8 mouse cellular contexts compared by ENCODE assay signal in genomic region chr13:43616551-43616950, GRCm38 (mm10). TPM values are rescaled to one million over a fixed set of nuclear protein-coding genes. Genes with fewer than 3 reads are reported as not detected.
A peak's percentile ranks its signal among the peaks of the same experiment; 100 is the strongest.
DNase-seq lines count a peak whose midpoint lies in the region; ATAC-seq and TF ChIP-seq lines count a peak whose summit lies in the region.

No protein-coding gene starts in this region.

- ATAC-seq in heart, embryonic 12.5 days (ENCODE audit: insufficient number of reproducible peaks, low FRiP score) = no peak
- no peak for ATAC-seq in hindbrain, embryonic 11.5 days (ENCODE audit: low FRiP score)
- no peak for ATAC-seq in midbrain, embryonic 12.5 days (ENCODE audit: low FRiP score, low read depth)
- ATAC-seq in CD4-positive, CD25-positive, alpha-beta regulatory T cell, adult 4 months = no peak

- H3K4me2 ChIP-seq in heart, embryonic 12.5 days = peak overlapping the region; percentile 79
- H3K4me2 ChIP-seq in hindbrain, embryonic 11.5 days (replicated peaks; ENCODE audit: low read depth, low read length) = peak overlapping the region; percentile 89
- peak overlapping the region; percentile 83 for H3K4me2 ChIP-seq in midbrain, embryonic 12.5 days (replicated peaks)

- TF ChIP-seq POLR2A in cerebellum, adult 2 months (IDR thresholded peaks at IDR 0.05; ENCODE audit: borderline replicate concordance, insufficient read depth, low read length) = peak; percentile 40; the same call in 1 of the 2 replicates

- peak overlapping the region; percentile 63 for H3K4me3 ChIP-seq in heart, embryonic 12.5 days
- H3K4me3 ChIP-seq in cerebellum, adult 2 months (replicated peaks; ENCODE audit: insufficient read depth, low read depth, low read length) = peak overlapping the region; percentile 100
- H3K4me3 ChIP-seq in hindbrain, embryonic 11.5 days (ENCODE audit: low read depth, low read length) = peak overlapping the region; percentile 75
- peak overlapping the region; percentile 77 for H3K4me3 ChIP-seq in midbrain, embryonic 12.5 days

- TF ChIP-seq CTCF in cerebellum, adult 2 months (IDR thresholded peaks at IDR 0.05; ENCODE audit: borderline replicate concordance, insufficient read depth, low read depth, low read length) = no peak

- H3K9me3 ChIP-seq in heart, embryonic 12.5 days (replicated peaks) = no peaks in the 10 kb centered on the region
- H3K9me3 ChIP-seq in hindbrain, embryonic 11.5 days (ENCODE audit: control insufficient read depth, low read length) = no peaks in the 10 kb centered on the region
- no peaks in the 10 kb centered on the region for H3K9me3 ChIP-seq in midbrain, embryonic 12.5 days

- DNase-seq in heart, postnatal 14 days = no peak
- peak; percentile 78 to 85 for DNase-seq in cerebellum, adult 2 months
- peak; percentile 35 for DNase-seq in hindbrain, embryonic 11.5 days (ENCODE audit: low spot score)
- DNase-seq in c-Kit-positive CD71-positive TER-119-positive erythroid progenitor cells, embryonic 14.5 days (ENCODE audit: low spot score) = no peak
- DNase-seq in adrenal gland, postnatal 36 days = no peak

- no peaks in the 10 kb centered on the region for H3K36me3 ChIP-seq in heart, embryonic 12.5 days
- H3K36me3 ChIP-seq in hindbrain, embryonic 11.5 days (ENCODE audit: control insufficient read depth, insufficient read depth, low read length) = no peaks in the 10 kb centered on the region
- H3K36me3 ChIP-seq in midbrain, embryonic 12.5 days = no peaks in the 10 kb centered on the region

- WGBS in heart, embryonic 12.5 days = 42% methylated on average over 6 of the region's 6 CpGs
- WGBS in cerebellum, adult 2 months = 2% methylated on average over 6 of the region's 6 CpGs
- 30% methylated on average over 6 of the region's 6 CpGs for WGBS in hindbrain, embryonic 11.5 days
- WGBS in midbrain, embryonic 12.5 days = 28% methylated on average over 6 of the region's 6 CpGs

- no peak overlapping the region for H3K9ac ChIP-seq in heart, embryonic 12.5 days
- H3K9ac ChIP-seq in hindbrain, embryonic 11.5 days (ENCODE audit: low read depth, low read length) = no peak overlapping the region
- H3K9ac ChIP-seq in midbrain, embryonic 12.5 days (replicated peaks) = peak overlapping the region; percentile 82

- intact Hi-C loops in heart, postnatal 14 days (cut with DNase I) = no loop called here

- peaks cover 17% of the 10 kb centered on the region for H3K4me1 ChIP-seq in heart, embryonic 12.5 days (replicated peaks)
- peaks cover 13% of the 10 kb centered on the region; the same call in 1 of the 2 replicates for H3K4me1 ChIP-seq in cerebellum, adult 2 months (ENCODE audit: control insufficient read depth, insufficient read depth, low read length)
- H3K4me1 ChIP-seq in hindbrain, embryonic 11.5 days (replicated peaks; ENCODE audit: control insufficient read depth, insufficient read depth, low read length) = peaks cover 4% of the 10 kb centered on the region; the same call in 1 of the 2 replicates
- H3K4me1 ChIP-seq in midbrain, embryonic 12.5 days = peaks cover 8% of the 10 kb centered on the region

- H3K27me3 ChIP-seq in heart, embryonic 12.5 days (replicated peaks) = peaks cover 3% of the 10 kb centered on the region; the same call in 1 of the 2 replicates
- no peaks in the 10 kb centered on the region for H3K27me3 ChIP-seq in cerebellum, adult 2 months (ENCODE audit: control insufficient read depth, insufficient read depth, low read length)
- no peaks in the 10 kb centered on the region; the same call in 1 of the 2 replicates for H3K27me3 ChIP-seq in hindbrain, embryonic 11.5 days (ENCODE audit: control insufficient read depth, insufficient read depth, low read length)
- H3K27me3 ChIP-seq in midbrain, embryonic 12.5 days = 0 out of 2 replicates have a peak, but pooled peaks cover 3% of the 10 kb centered on the region

- H3K27ac ChIP-seq in heart, embryonic 12.5 days (ENCODE audit: poor library complexity, severe bottlenecking) = no peak overlapping the region
- H3K27ac ChIP-seq in cerebellum, adult 2 months (ENCODE audit: insufficient read depth, low read length) = peak overlapping the region; percentile 91
- no peak overlapping the region for H3K27ac ChIP-seq in hindbrain, embryonic 11.5 days (ENCODE audit: low read depth, low read length)
- H3K27ac ChIP-seq in midbrain, embryonic 12.5 days (replicated peaks) = no peak overlapping the region

RNA-seq across cellular contexts. Expression of gene Rnf182, which starts 1.0 kb away (rescaled TPM):
- 1.7 and 2.7 TPM in 2 replicates for polyA plus RNA-seq in heart, embryonic 12.5 days (2016; fragmentation: Nextera tagmentation; extraction: Ambion mirVana)
- under 1 TPM; 0.10 to 0.22 TPM for total RNA-seq in heart, postnatal 14 days (2021)
- polyA plus RNA-seq in cerebellum, adult 2 months (2012; rRNA removed) = 28.4 and 33.8 TPM in 2 replicates
- 9.9 and 10.4 TPM in 2 replicates for polyA plus RNA-seq in hindbrain, embryonic 11.5 days (2014; fragmentation: Nextera tagmentation; extraction: Ambion mirVana)
- polyA plus RNA-seq in midbrain, embryonic 12.5 days (2016; fragmentation: Nextera tagmentation; extraction: Ambion mirVana) = 12.7 and 14.5 TPM in 2 replicates
- total RNA-seq in adrenal gland, postnatal 36 days (2021) = 1 to 10 TPM in 1 of 2 experiments, under 1 TPM in 1; 0.33 to 1.7 TPM
- polyA plus RNA-seq in CD4-positive, CD25-positive, alpha-beta regulatory T cell, adult 4 months (2017; shearing (Covaris generic)) = not detected

RNA-seq across cellular contexts. Expression of gene Mcur1, which starts 56.6 kb away (rescaled TPM):
- polyA plus RNA-seq in heart, embryonic 12.5 days (2016; fragmentation: Nextera tagmentation; extraction: Ambion mirVana) = 18.2 and 19.7 TPM in 2 replicates
- total RNA-seq in heart, postnatal 14 days (2021) = 10 to 100 TPM; 45.7 to 47.5 TPM
- polyA plus RNA-seq in cerebellum, adult 2 months (2012; rRNA removed) = 17.7 and 19.3 TPM in 2 replicates
- 9.8 and 10.8 TPM in 2 replicates for polyA plus RNA-seq in hindbrain, embryonic 11.5 days (2014; fragmentation: Nextera tagmentation; extraction: Ambion mirVana)
- 10.5 and 12.9 TPM in 2 replicates for polyA plus RNA-seq in midbrain, embryonic 12.5 days (2016; fragmentation: Nextera tagmentation; extraction: Ambion mirVana)
- 10 to 100 TPM; 37.6 to 40.5 TPM for total RNA-seq in adrenal gland, postnatal 36 days (2021)
- polyA plus RNA-seq in CD4-positive, CD25-positive, alpha-beta regulatory T cell, adult 4 months (2017; shearing (Covaris generic)) = 10 to 100 TPM; 15.1 to 17.6 TPM

Comparison
In these comparisons a context has a peak if more than half of its experiments do, and no peak if none do; other contexts are left out.
1. DNase-seq: peak in cerebellum, adult 2 months (2 of 2) and hindbrain, embryonic 11.5 days (single experiment); none in heart, postnatal 14 days (0 of 2), c-Kit-positive CD71-positive TER-119-positive erythroid progenitor cells, embryonic 14.5 days (single experiment) and adrenal gland, postnatal 36 days (0 of 2).
2. Peak in every context shown above with its lines, with median percentiles within 50 percentile points of each other: H3K4me2 ChIP-seq and H3K4me3 ChIP-seq.